Mouse (Mus musculus) heart, adult 2 months (tissue): ENCODE data around the gene Ucma. TPM values are rescaled to one million over a fixed set of nuclear protein-coding genes. Genes with fewer than 3 reads are reported as not detected.

ENCODE experiments used
- DNase-seq, 2 experiments: peaks; one replicate each; pipeline ENCODE4 v3.0.0; 2021
- H3K27ac ChIP-seq: fragments of 200-600 bp; 2 replicates; pipeline ENCODE4 v1.8.1; 2022
- H3K27me3 ChIP-seq: fragments of 200-500 bp; 2 replicates; pipeline ENCODE4 v1.6.1; 2012; ENCODE audit warnings: mild to moderate bottlenecking, low read length, inconsistent platforms, mixed read lengths; ENCODE audit not compliant: control insufficient read depth, insufficient read depth
- H3K36me3 ChIP-seq: fragments of 200-500 bp; 2 replicates; pipeline ENCODE4 v1.6.1; 2012; ENCODE audit warnings: low read length, inconsistent platforms; ENCODE audit not compliant: control insufficient read depth, insufficient read depth
- H3K4me1 ChIP-seq: fragments of 200-500 bp; 2 replicates; pipeline ENCODE4 v1.6.1; 2011; ENCODE audit warnings: low read length; ENCODE audit not compliant: control insufficient read depth, insufficient read depth
- H3K4me3 ChIP-seq: fragments of 200-600 bp; 2 replicates; pipeline ENCODE4 v1.8.1; 2022
- H3K79me2 ChIP-seq: fragments of 200-500 bp; replicated peaks from 2 replicates; pipeline ENCODE4 v1.6.1; 2012; ENCODE audit warnings: mild to moderate bottlenecking, inconsistent platforms, low read length, moderate library complexity, mixed read lengths; ENCODE audit not compliant: control insufficient read depth, insufficient read depth
- H3K9ac ChIP-seq: fragments of 200-500 bp; 2 replicates; pipeline ENCODE4 v1.6.1; 2012; ENCODE audit warnings: low read depth, mild to moderate bottlenecking, control low read depth, inconsistent platforms, low read length, mixed read lengths
- CTCF ChIP-seq: fragments of 200-600 bp; IDR thresholded peaks from 2 replicates; pipeline ENCODE4 v1.8.1; 2022; ENCODE audit warnings: antibody characterized with exemption, mild to moderate bottlenecking, moderate library complexity
- EP300 ChIP-seq: fragments of 200-500 bp; IDR thresholded peaks from 2 replicates; pipeline ENCODE4 v1.6.1; 2011; ENCODE audit warnings: low read depth, low read length, control low read depth; ENCODE audit not compliant: insufficient read depth
- POLR2A ChIP-seq: fragments of 200-500 bp; IDR thresholded peaks from 2 replicates; pipeline ENCODE4 v1.6.1; 2011; ENCODE audit warnings: mild to moderate bottlenecking, low read depth, low read length, control low read depth; ENCODE audit not compliant: insufficient read depth
- WGBS: fragments of 180-500 bp; shearing (Covaris S2); methylation state at CpG from one replicate; pipeline ENCODE4 v1.1.7; 2018; 5-methylcytosine and 5-hydroxymethylcytosine counted together
- intact Hi-C: fragments of 180-260 bp; cut with DNase I; formaldehyde crosslinking; loops from one replicate; pipeline ENCODE4 v1.15.1; 2025
- polyA plus RNA-seq: library from polyadenylated mRNA; depleted of rRNA; stranded (reverse); fragments of >200 nt; gene quantifications from 2 replicates; pipeline ENCODE4 v1.2.3, GENCODE M21; 2012
- total RNA-seq, 2 experiments: library from RNA; stranded (reverse); gene quantifications; 2 replicates each; pipeline ENCODE4 v1.2.3; 2021

Ucma gene
- total and polyA plus RNA-seq, 3 experiments: 1.4 TPM; not detected in 2

- Histone ChIP-seq H3K27me3 (no peaks in the 10 kb centered on the region), H3K9ac (no peak overlapping the region), H3K79me2 (no peaks in the 10 kb centered on the region), H3K4me1 (no peaks in the 10 kb centered on the region), H3K4me3 (no peak overlapping the region), H3K27ac (no peak overlapping the region), H3K36me3 (no peaks in the 10 kb centered on the region)
- WGBS: 95% methylated on average over 2 of the region's 2 CpGs
- TF ChIP-seq EP300 (no peak), CTCF (no peak), POLR2A (no peak)
- intact Hi-C loops: no loop called here
- no peak for DNase-seq
These were observed 24.9 kb upstream of the Ucma start for GRCm38 (mm10) chr2:4950986-4951385.

- Histone ChIP-seq H3K9ac (no peak overlapping the region), H3K4me1 (no peaks in the 10 kb centered on the region), H3K27me3 (no peaks in the 10 kb centered on the region), H3K79me2 (no peaks in the 10 kb centered on the region), H3K36me3 (no peaks in the 10 kb centered on the region), H3K4me3 (no peak overlapping the region), H3K27ac (no peak overlapping the region)
- intact Hi-C loops: no loop called here
- 80% methylated on average over 6 of the region's 6 CpGs for WGBS
- no peak for TF ChIP-seq POLR2A
- no peak for TF ChIP-seq CTCF
- TF ChIP-seq EP300: no peak
- DNase-seq: no peak
These were observed 21.6 kb upstream of the Ucma start for GRCm38 (mm10) chr2:4954216-4954760.

GRCm38 (mm10) chr2:4958039-4958438 lies 17.9 kb upstream of the Ucma start:
- Histone ChIP-seq H3K79me2 (no peaks in the 10 kb centered on the region), H3K4me1 (no peaks in the 10 kb centered on the region), H3K36me3 (no peaks in the 10 kb centered on the region), H3K4me3 (no peak overlapping the region), H3K27me3 (no peaks in the 10 kb centered on the region), H3K27ac (no peak overlapping the region), H3K9ac (no peak overlapping the region)
- intact Hi-C loops: no loop called here
- 80% methylated on average over 12 of the region's 12 CpGs for WGBS
- TF ChIP-seq POLR2A (no peak), EP300 (no peak), CTCF (no peak)
- DNase-seq: no peak

GRCm38 (mm10) chr2:4967806-4968205 lies 8.1 kb upstream of the Ucma start:
- no peak overlapping the region for H3K4me3 ChIP-seq
- no peak overlapping the region for H3K27ac ChIP-seq
- WGBS: 91% methylated on average over 2 of the region's 2 CpGs
- H3K27me3 ChIP-seq: no peaks in the 10 kb centered on the region
- H3K4me1 ChIP-seq: no peaks in the 10 kb centered on the region
- TF ChIP-seq POLR2A (no peak), CTCF (no peak), EP300 (no peak)
- H3K79me2 ChIP-seq: no peaks in the 10 kb centered on the region
- H3K36me3 ChIP-seq: no peaks in the 10 kb centered on the region
- DNase-seq: no peak
- intact Hi-C loops: no loop called here
- no peak overlapping the region for H3K9ac ChIP-seq

GRCm38 (mm10) chr2:4969083-4969482 lies 6.8 kb upstream of the Ucma start:
- no peak for DNase-seq
- no peak overlapping the region for H3K9ac ChIP-seq

GRCm38 (mm10) chr2:4978091-4978490 lies 2.2 kb downstream of the Ucma start:
- no peak for DNase-seq
- H3K36me3 ChIP-seq: no peaks in the 10 kb centered on the region
- H3K4me1 ChIP-seq: no peaks in the 10 kb centered on the region
- no peak overlapping the region for H3K27ac ChIP-seq
- no peaks in the 10 kb centered on the region for H3K79me2 ChIP-seq
- TF ChIP-seq POLR2A (no peak), EP300 (no peak)
- no peaks in the 10 kb centered on the region for H3K27me3 ChIP-seq
- H3K4me3 ChIP-seq: no peak overlapping the region
- no peak overlapping the region for H3K9ac ChIP-seq
- WGBS: 30% methylated on average over 8 of the region's 8 CpGs
- intact Hi-C loops: no loop called here

More at GRCm38 (mm10) chr2:4969083-4969482, 6.8 kb upstream of the Ucma start:
- Histone ChIP-seq H3K4me3 (no peak overlapping the region), H3K27me3 (no peaks in the 10 kb centered on the region), H3K36me3 (no peaks in the 10 kb centered on the region), H3K79me2 (no peaks in the 10 kb centered on the region), H3K27ac (no peak overlapping the region), H3K4me1 (no peaks in the 10 kb centered on the region)
- 63% methylated on average over 2 of the region's 2 CpGs for WGBS
- TF ChIP-seq EP300 (no peak), CTCF (no peak)
- intact Hi-C loops: no loop called here
